Mouse (Mus musculus) heart, embryonic 13.5 days (tissue): ENCODE results near the gene 1300017J02Rik. TPM values are rescaled to one million over a fixed set of nuclear protein-coding genes. Genes with fewer than 3 reads are reported as not detected.

ENCODE experiments used
- ATAC-seq: fragments of 200-750 bp; cut with Nextera tagmentation; 2 replicates; pipeline ENCODE4 v1.8.0; 2017; ENCODE audit warnings: moderate TSS enrichment; ENCODE audit not compliant: insufficient number of reproducible peaks, low FRiP score, low TSS enrichment; ENCODE audit errors: extremely low read depth
- H3K27ac ChIP-seq: fragments of 300-500 bp; sonication (generic); replicated peaks from 2 replicates; pipeline ENCODE4 v1.5.1; 2015; ENCODE audit warnings: moderate library complexity, mild to moderate bottlenecking, inconsistent platforms
- H3K27me3 ChIP-seq: fragments of 300-500 bp; sonication (generic); replicated peaks from 2 replicates; pipeline ENCODE4 v1.6.1; 2015; ENCODE audit warnings: mild to moderate bottlenecking, inconsistent platforms
- H3K36me3 ChIP-seq: fragments of 300-500 bp; sonication (generic); 2 replicates; pipeline ENCODE4 v1.6.1; 2015; ENCODE audit warnings: mild to moderate bottlenecking, inconsistent platforms
- H3K4me1 ChIP-seq: fragments of 300-500 bp; sonication (generic); 2 replicates; pipeline ENCODE4 v1.6.1; 2015; ENCODE audit warnings: inconsistent platforms
- H3K4me2 ChIP-seq: fragments of 300-500 bp; sonication (generic); 2 replicates; pipeline ENCODE4 v1.6.1; 2015; ENCODE audit warnings: inconsistent platforms, mild to moderate bottlenecking, moderate library complexity
- H3K4me3 ChIP-seq: fragments of 300-500 bp; sonication (generic); 2 replicates; pipeline ENCODE4 v1.5.1; 2015; ENCODE audit warnings: moderate library complexity, mild to moderate bottlenecking, inconsistent platforms
- H3K9ac ChIP-seq: fragments of 300-500 bp; sonication (generic); 2 replicates; pipeline ENCODE4 v1.6.1; 2015; ENCODE audit warnings: inconsistent platforms, mild to moderate bottlenecking, moderate library complexity
- H3K9me3 ChIP-seq: fragments of 300-500 bp; sonication (generic); 2 replicates; pipeline ENCODE4 v1.6.1; 2016; ENCODE audit warnings: inconsistent platforms
- WGBS: fragments of 180-500 bp; shearing (Covaris S2); methylation state at CpG from one replicate; pipeline ENCODE4 v1.1.7; 2015; ENCODE audit warnings: mixed read lengths; 5-methylcytosine and 5-hydroxymethylcytosine counted together
- polyA plus RNA-seq: library from polyadenylated mRNA; unstranded; fragments of >200 nt; fragmentation: Nextera tagmentation; extraction: Ambion mirVana; gene quantifications from 2 replicates; pipeline ENCODE4 v1.2.1, GENCODE M21; 2015

The 1300017J02Rik gene
- polyA plus RNA-seq, 1 experiment from 2014 or later: 3.5 TPM

DNA sequence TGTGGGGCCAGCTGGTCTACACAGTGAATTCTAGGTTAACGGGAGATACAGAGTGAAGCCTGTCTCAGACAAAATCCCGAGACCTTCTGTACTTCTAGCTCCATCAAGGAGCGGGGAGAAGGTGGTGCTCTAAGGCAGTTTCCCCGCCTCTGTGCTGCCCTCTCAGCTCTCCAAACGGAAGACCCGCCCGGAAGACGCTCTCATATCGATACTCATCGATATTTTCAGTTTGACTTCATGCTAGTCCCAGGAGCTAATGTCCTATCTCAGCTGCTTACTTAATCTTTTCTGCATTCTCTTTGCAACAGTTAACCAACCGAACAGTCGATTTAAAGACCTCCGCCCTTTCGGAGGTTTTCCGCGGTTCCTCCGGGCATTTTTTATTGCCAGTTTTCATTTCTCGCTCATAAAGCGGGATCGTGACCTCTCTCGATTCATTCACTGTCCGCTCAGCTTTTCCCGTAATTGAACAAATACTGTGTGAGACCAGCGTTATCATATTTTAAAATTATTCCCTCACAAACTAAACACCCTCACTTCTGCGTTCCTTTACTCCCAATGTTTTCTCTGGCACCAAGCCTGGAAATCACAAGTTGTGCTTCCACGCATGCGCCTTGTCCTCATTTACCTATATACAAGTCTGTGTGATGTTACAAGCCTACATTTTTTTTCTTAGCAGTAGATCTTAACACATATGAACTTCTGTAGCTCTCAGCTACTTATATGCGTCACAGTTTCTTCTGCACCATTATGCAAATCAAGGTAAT is 92.0 kb downstream of the 1300017J02Rik start:
- Histone ChIP-seq H3K9me3 (0 out of 2 replicates have a peak, but pooled peaks cover 4% of the 10 kb centered on the region), H3K4me2 (peak overlapping the region; percentile 64), H3K4me1 (peaks cover 9% of the 10 kb centered on the region), H3K27me3 (peaks cover 5% of the 10 kb centered on the region; the same call in 1 of the 2 replicates), H3K9ac (peak overlapping the region; percentile 44; the same call in 1 of the 2 replicates), H3K4me3 (peak overlapping the region; percentile 48), H3K36me3 (peaks cover 4% of the 10 kb centered on the region; the same call in 1 of the 2 replicates), H3K27ac (peak overlapping the region; percentile 58; the same call in 1 of the 2 replicates)
- WGBS: 55% methylated on average over 28 of the region's 28 CpGs
- no peak for ATAC-seq

DNA sequence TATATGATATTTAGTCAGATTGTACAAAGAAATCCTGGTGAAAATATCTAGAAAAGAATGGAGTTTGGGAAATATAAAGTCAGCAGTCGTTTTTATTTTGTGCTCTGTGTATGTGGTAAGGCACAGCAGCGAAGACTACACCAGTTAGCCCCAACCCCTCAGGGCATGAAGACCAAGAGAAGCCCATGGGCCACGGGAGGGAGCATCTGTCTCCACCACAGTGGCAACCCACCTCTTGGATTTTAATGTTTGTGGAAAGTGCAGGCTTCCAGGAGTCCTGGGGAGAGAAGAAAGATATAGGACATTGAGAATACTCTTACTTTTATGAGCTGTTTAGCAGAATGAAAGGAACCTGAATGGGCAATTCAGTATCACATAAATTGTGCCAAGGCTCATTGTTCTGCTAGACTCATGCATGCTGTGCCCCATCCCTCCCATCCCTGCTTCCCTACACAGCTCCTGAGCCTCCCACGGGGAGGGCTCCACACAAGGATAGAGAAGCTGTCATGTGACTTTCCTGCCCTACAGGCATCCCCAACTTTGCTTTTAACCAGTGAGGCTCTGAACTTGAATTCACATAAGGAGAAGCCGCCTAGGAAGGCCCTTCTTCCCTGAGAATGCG is 96.0 kb downstream of the 1300017J02Rik start:
- no peak for ATAC-seq
- H3K4me3 ChIP-seq: no peak overlapping the region
- no peak overlapping the region for H3K27ac ChIP-seq
- H3K27me3 ChIP-seq: peaks cover 5% of the 10 kb centered on the region; the same call in 1 of the 2 replicates
- no peaks in the 10 kb centered on the region for H3K9me3 ChIP-seq
- no peak overlapping the region for H3K9ac ChIP-seq
- H3K4me2 ChIP-seq: no peak overlapping the region
- no peaks in the 10 kb centered on the region for H3K36me3 ChIP-seq
- peaks cover 8% of the 10 kb centered on the region for H3K4me1 ChIP-seq
- WGBS: 60% methylated on average over 6 of the region's 6 CpGs

DNA sequence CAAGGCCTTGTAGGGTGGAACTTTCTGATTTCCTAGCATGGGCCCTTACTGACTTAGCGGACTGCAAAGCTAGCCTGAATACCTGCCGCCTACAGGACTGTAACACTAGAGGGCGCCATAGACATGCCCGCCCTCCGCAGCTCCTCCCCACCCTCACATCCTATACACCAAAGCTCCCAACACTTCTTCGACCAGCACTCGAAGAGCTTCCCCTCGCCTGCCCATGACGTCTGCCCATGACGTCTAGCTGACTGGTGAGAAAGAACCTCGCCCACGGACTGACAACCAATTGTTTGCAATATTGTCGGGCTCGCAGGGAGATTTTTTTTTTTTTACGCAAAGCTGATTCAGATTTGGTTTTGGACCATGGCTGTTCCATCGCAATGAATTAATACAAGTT is 97.0 kb downstream of the 1300017J02Rik start:
- H3K9ac ChIP-seq: peak overlapping the region; percentile 68

DNA sequence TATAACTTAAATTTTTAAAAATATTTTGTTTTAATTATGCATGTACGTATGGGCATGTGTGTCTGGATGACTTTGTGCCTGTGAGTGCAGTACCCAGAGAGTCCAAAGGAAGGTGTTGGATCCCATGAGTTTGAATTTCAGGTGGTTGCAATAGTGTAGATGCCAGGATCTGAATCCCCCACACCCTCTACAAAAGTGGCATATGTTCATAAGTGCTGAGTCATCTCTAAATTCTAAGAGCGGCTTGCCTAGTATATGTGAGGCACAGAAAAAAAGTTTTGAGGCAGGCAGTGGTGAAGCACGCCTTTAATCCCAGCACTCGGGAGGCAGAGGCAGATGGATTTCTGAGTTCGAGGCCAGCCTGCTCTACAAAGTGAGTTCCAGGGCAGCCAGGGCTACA is 99.1 kb downstream of the 1300017J02Rik start:
- ATAC-seq: no peak
- Histone ChIP-seq H3K9ac (no peak overlapping the region), H3K36me3 (no peaks in the 10 kb centered on the region), H3K27me3 (peaks cover 5% of the 10 kb centered on the region; the same call in 1 of the 2 replicates), H3K9me3 (no peaks in the 10 kb centered on the region), H3K4me3 (no peak overlapping the region), H3K27ac (no peak overlapping the region), H3K4me2 (no peak overlapping the region), H3K4me1 (peaks cover 7% of the 10 kb centered on the region)
- 86% methylated on average over 5 of the region's 5 CpGs for WGBS

More for the DNA sequence above, 97.0 kb downstream of the 1300017J02Rik start:
- Histone ChIP-seq H3K27ac (no peak overlapping the region), H3K36me3 (no peaks in the 10 kb centered on the region), H3K4me1 (0 out of 2 replicates have a peak, but pooled peaks cover 3% of the 10 kb centered on the region), H3K4me3 (peak overlapping the region; percentile 36), H3K27me3 (peaks cover 5% of the 10 kb centered on the region; the same call in 1 of the 2 replicates), H3K4me2 (peak overlapping the region; percentile 66), H3K9me3 (no peaks in the 10 kb centered on the region)
- ATAC-seq: peak; percentile 70; the same call in 1 of the 2 replicates
- WGBS: 10% methylated on average over 16 of the region's 16 CpGs

GRCm38 (mm10) chr9:103201561-103202260 is 103.2 kb downstream of the 1300017J02Rik start, which contains the start of gene Srprb:
Gene Srprb, minus strand, starts transcription at chr9:103202137.
- H3K27me3 ChIP-seq: no peaks in the 10 kb centered on the region
- H3K4me3 ChIP-seq: peak within 1 kb of the TSS; percentile 91
- peaks cover 32% of the 10 kb centered on the region for H3K36me3 ChIP-seq
- peak; percentile 97 for ATAC-seq
- under 1% methylated on average over 45 of the region's 45 CpGs for WGBS
- peak within 1 kb of the TSS; percentile 95 for H3K9ac ChIP-seq
- peaks cover 7% of the 10 kb centered on the region for H3K4me1 ChIP-seq
- no peaks in the 10 kb centered on the region for H3K9me3 ChIP-seq
- H3K4me2 ChIP-seq: peak within 1 kb of the TSS; percentile 86
- H3K27ac ChIP-seq: peak within 1 kb of the TSS; percentile 91

Other genes starting within 250 kb of the 1300017J02Rik start
- 1.6 and 2.5 TPM in 2 replicates for gene Rab6b, start 193.3 kb downstream of the 1300017J02Rik start, polyA plus RNA-seq
- 42.6 and 48.5 TPM in 2 replicates for gene Srprb, start 102.9 kb downstream of the 1300017J02Rik start, polyA plus RNA-seq
- not detected in 2 replicates for gene Gm20425, start 74.8 kb downstream of the 1300017J02Rik start, polyA plus RNA-seq
- gene Trf, start 74.6 kb downstream of the 1300017J02Rik start, polyA plus RNA-seq: 45.3 and 111 TPM in 2 replicates
- gene Topbp1, start 133 bp upstream of the 1300017J02Rik start, polyA plus RNA-seq: 39.8 and 42.4 TPM in 2 replicates
- 87.5 and 92.2 TPM in 2 replicates for gene Cdv3, start 60.8 kb upstream of the 1300017J02Rik start, polyA plus RNA-seq
- gene Bfsp2, start 175.3 kb upstream of the 1300017J02Rik start, polyA plus RNA-seq: 0.69 and 1.1 TPM in 2 replicates